Mouse (Mus musculus): ENCODE data around the gene Stk10. TPM values are rescaled to one million over a fixed set of nuclear protein-coding genes. Genes with fewer than 3 reads are reported as not detected.
A peak's percentile ranks its signal among the peaks of the same experiment; 100 is the strongest.

Gene Stk10
- polyA plus RNA-seq, 1 experiment from 2014 or later: 2.3 TPM

DNA sequence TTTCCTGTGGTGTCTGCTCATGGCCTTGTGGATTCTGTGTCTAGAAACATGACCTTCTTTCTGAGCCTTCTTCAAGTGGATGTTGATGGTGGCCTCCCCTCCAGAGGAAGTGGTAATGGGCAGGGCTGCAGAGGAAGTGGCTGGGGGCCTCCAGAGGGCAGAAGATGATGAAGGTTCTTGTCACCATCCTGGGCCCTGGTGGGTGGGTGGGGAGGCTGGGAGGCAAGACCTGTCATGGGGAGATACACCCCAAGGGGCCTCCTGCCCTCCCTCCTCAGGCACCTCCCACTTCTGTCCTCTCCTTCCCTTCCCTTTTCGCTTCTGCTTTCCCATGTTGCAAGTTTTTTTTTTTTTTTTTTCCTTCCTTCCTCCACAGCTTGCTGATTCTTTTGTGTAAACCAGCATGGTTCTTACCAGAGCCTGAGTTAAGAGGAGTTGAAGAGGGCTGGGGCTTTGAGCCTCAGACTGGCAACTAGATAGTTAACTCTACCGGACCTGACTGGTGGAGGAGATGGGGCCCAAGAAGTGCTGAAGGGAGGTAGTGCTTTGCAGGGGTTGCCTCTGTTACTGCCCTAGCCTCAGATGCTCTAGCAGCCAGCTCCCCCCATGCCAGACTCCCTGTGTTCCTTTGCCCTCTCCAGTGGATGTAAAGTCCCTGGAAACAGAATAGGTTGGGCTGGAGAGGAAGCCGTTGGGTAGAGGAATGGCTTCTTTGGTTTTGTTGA lies 9.7 kb downstream of the Stk10 start:
- H3K9ac ChIP-seq (ENCODE audit: low read depth, low read length): no peak overlapping the region
- no peak overlapping the region for H3K4me3 ChIP-seq (ENCODE audit: low read depth, low read length)
- no peak for DNase-seq (ENCODE audit: low spot score)
- no peak overlapping the region for H3K4me2 ChIP-seq (replicated peaks; ENCODE audit: low read depth, low read length)
- ATAC-seq (ENCODE audit: low FRiP score): no peak
- H3K27me3 ChIP-seq (ENCODE audit: control insufficient read depth, insufficient read depth, low read length): no peaks in the 10 kb centered on the region; the same call in 1 of the 2 replicates
- no peak overlapping the region for H3K27ac ChIP-seq (ENCODE audit: low read depth, low read length)
- H3K4me1 ChIP-seq (replicated peaks; ENCODE audit: control insufficient read depth, insufficient read depth, low read length): peaks cover 2% of the 10 kb centered on the region
- no peaks in the 10 kb centered on the region for H3K9me3 ChIP-seq (ENCODE audit: control insufficient read depth, low read length)
- no peaks in the 10 kb centered on the region for H3K36me3 ChIP-seq (ENCODE audit: control insufficient read depth, insufficient read depth, low read length)
- 50% methylated on average over 3 of the region's 3 CpGs for WGBS

DNA sequence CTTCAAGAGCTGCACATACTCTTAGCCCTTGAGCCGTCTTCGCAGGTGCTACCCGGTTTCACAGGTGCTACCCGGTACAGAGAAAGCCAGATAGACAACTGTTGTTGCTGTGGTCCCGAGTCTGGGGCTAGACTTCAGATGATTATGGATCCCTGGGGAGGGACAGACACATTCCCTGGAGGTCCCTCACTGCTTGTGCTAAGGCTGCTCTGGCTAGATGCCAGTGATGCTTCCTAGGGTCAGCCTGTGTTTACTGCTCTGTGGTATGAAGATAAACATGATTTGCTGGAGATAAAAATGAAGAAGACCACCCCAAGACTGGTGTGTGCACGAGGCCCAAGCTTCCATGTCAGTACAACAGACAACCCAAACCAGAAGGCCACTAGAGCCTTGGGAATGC lies 10.9 kb downstream of the Stk10 start:
- Histone ChIP-seq H3K27me3 (ENCODE audit: control insufficient read depth, insufficient read depth, low read length) (no peaks in the 10 kb centered on the region; the same call in 1 of the 2 replicates), H3K9me3 (ENCODE audit: control insufficient read depth, low read length) (no peaks in the 10 kb centered on the region), H3K36me3 (ENCODE audit: control insufficient read depth, insufficient read depth, low read length) (no peaks in the 10 kb centered on the region), H3K4me2 (replicated peaks; ENCODE audit: low read depth, low read length) (no peak overlapping the region), H3K4me3 (ENCODE audit: low read depth, low read length) (no peak overlapping the region), H3K27ac (ENCODE audit: low read depth, low read length) (no peak overlapping the region), H3K4me1 (replicated peaks; ENCODE audit: control insufficient read depth, insufficient read depth, low read length) (no peaks in the 10 kb centered on the region), H3K9ac (ENCODE audit: low read depth, low read length) (no peak overlapping the region)
- ATAC-seq (ENCODE audit: low FRiP score): no peak
- no peak for DNase-seq (ENCODE audit: low spot score)
- 87% methylated on average over 6 of the region's 6 CpGs for WGBS

- DNase-seq (ENCODE audit: low spot score) (no peak), ATAC-seq (ENCODE audit: low FRiP score) (no peak)
- Histone ChIP-seq H3K9ac (ENCODE audit: low read depth, low read length) (no peak overlapping the region), H3K36me3 (ENCODE audit: control insufficient read depth, insufficient read depth, low read length) (no peaks in the 10 kb centered on the region), H3K9me3 (ENCODE audit: control insufficient read depth, low read length) (no peaks in the 10 kb centered on the region), H3K27me3 (ENCODE audit: control insufficient read depth, insufficient read depth, low read length) (no peaks in the 10 kb centered on the region; the same call in 1 of the 2 replicates), H3K27ac (ENCODE audit: low read depth, low read length) (no peak overlapping the region), H3K4me1 (replicated peaks; ENCODE audit: control insufficient read depth, insufficient read depth, low read length) (no peaks in the 10 kb centered on the region; the same call in 1 of the 2 replicates), H3K4me2 (replicated peaks; ENCODE audit: low read depth, low read length) (no peak overlapping the region), H3K4me3 (ENCODE audit: low read depth, low read length) (no peak overlapping the region)
- WGBS: 96% methylated on average over 5 of the region's 5 CpGs
These were observed 11.4 kb downstream of the Stk10 start for GRCm38 (mm10) chr11:32544497-32544896.

GRCm38 (mm10) chr11:32545605-32546004 lies 12.5 kb downstream of the Stk10 start:
- H3K4me1 ChIP-seq (replicated peaks; ENCODE audit: control insufficient read depth, insufficient read depth, low read length): peaks cover 2% of the 10 kb centered on the region; the same call in 1 of the 2 replicates
- H3K4me3 ChIP-seq (ENCODE audit: low read depth, low read length): no peak overlapping the region
- no peak overlapping the region for H3K27ac ChIP-seq (ENCODE audit: low read depth, low read length)
- no peak overlapping the region for H3K4me2 ChIP-seq (replicated peaks; ENCODE audit: low read depth, low read length)
- DNase-seq (ENCODE audit: low spot score) (no peak), ATAC-seq (ENCODE audit: low FRiP score) (no peak)
- WGBS: 56% methylated on average over 12 of the region's 12 CpGs
- no peak overlapping the region for H3K9ac ChIP-seq (ENCODE audit: low read depth, low read length)
- H3K9me3 ChIP-seq (ENCODE audit: control insufficient read depth, low read length): no peaks in the 10 kb centered on the region
- H3K36me3 ChIP-seq (ENCODE audit: control insufficient read depth, insufficient read depth, low read length): no peaks in the 10 kb centered on the region
- no peaks in the 10 kb centered on the region for H3K27me3 ChIP-seq (ENCODE audit: control insufficient read depth, insufficient read depth, low read length)

- H3K9ac ChIP-seq (ENCODE audit: low read depth, low read length): no peak overlapping the region
- H3K9me3 ChIP-seq (ENCODE audit: control insufficient read depth, low read length): no peaks in the 10 kb centered on the region
- H3K4me1 ChIP-seq (replicated peaks; ENCODE audit: control insufficient read depth, insufficient read depth, low read length): peaks cover 2% of the 10 kb centered on the region; the same call in 1 of the 2 replicates
- H3K4me3 ChIP-seq (ENCODE audit: low read depth, low read length): no peak overlapping the region
- no peaks in the 10 kb centered on the region for H3K36me3 ChIP-seq (ENCODE audit: control insufficient read depth, insufficient read depth, low read length)
- DNase-seq (ENCODE audit: low spot score) (no peak), ATAC-seq (ENCODE audit: low FRiP score) (no peak)
- no peak overlapping the region for H3K4me2 ChIP-seq (replicated peaks; ENCODE audit: low read depth, low read length)
- 90% methylated on average over 5 of the region's 5 CpGs for WGBS
- no peaks in the 10 kb centered on the region for H3K27me3 ChIP-seq (ENCODE audit: control insufficient read depth, insufficient read depth, low read length)
- H3K27ac ChIP-seq (ENCODE audit: low read depth, low read length): no peak overlapping the region
These were observed 13.4 kb downstream of the Stk10 start for GRCm38 (mm10) chr11:32546483-32546882.

GRCm38 (mm10) chr11:32547391-32547947 lies 14.4 kb downstream of the Stk10 start:
- DNase-seq (ENCODE audit: low spot score) (no peak), ATAC-seq (ENCODE audit: low FRiP score) (no peak)
- H3K9ac ChIP-seq (ENCODE audit: low read depth, low read length): no peak overlapping the region
- H3K27ac ChIP-seq (ENCODE audit: low read depth, low read length): no peak overlapping the region
- no peak overlapping the region for H3K4me3 ChIP-seq (ENCODE audit: low read depth, low read length)
- peaks cover 5% of the 10 kb centered on the region for H3K4me1 ChIP-seq (replicated peaks; ENCODE audit: control insufficient read depth, insufficient read depth, low read length)
- H3K9me3 ChIP-seq (ENCODE audit: control insufficient read depth, low read length): no peaks in the 10 kb centered on the region
- no peak overlapping the region for H3K4me2 ChIP-seq (replicated peaks; ENCODE audit: low read depth, low read length)
- WGBS: 79% methylated on average over 10 of the region's 10 CpGs
- H3K36me3 ChIP-seq (ENCODE audit: control insufficient read depth, insufficient read depth, low read length): no peaks in the 10 kb centered on the region
- H3K27me3 ChIP-seq (ENCODE audit: control insufficient read depth, insufficient read depth, low read length): no peaks in the 10 kb centered on the region

DNA sequence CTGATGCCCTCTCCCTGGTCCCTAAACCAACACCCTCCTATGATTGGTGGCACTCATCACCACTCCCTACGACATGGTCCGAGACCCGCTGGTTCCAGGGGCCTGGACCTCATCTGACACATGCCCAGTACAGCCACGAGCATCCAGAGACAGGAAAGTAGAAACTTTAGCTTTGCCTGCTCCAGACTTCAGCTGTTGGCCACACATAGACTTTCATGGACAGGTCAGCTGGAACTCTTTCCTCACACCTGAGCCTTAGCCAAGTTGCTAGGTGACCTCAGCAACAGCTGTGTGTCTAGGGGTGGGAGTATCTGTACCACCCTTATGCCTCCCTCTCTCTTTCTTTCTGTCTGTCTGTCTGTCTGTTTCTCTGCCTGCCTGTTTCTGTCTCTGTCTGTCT lies 15.1 kb downstream of the Stk10 start:
- no peaks in the 10 kb centered on the region for H3K9me3 ChIP-seq (ENCODE audit: control insufficient read depth, low read length)
- ATAC-seq (ENCODE audit: low FRiP score) (no peak), DNase-seq (ENCODE audit: low spot score) (no peak)
- H3K27me3 ChIP-seq (ENCODE audit: control insufficient read depth, insufficient read depth, low read length): no peaks in the 10 kb centered on the region
- no peak overlapping the region for H3K4me2 ChIP-seq (replicated peaks; ENCODE audit: low read depth, low read length)
- H3K9ac ChIP-seq (ENCODE audit: low read depth, low read length): no peak overlapping the region
- H3K4me3 ChIP-seq (ENCODE audit: low read depth, low read length): no peak overlapping the region
- no peak overlapping the region for H3K27ac ChIP-seq (ENCODE audit: low read depth, low read length)
- WGBS: 84% methylated on average over 4 of the region's 4 CpGs
- H3K4me1 ChIP-seq (replicated peaks; ENCODE audit: control insufficient read depth, insufficient read depth, low read length): peaks cover 5% of the 10 kb centered on the region
- H3K36me3 ChIP-seq (ENCODE audit: control insufficient read depth, insufficient read depth, low read length): no peaks in the 10 kb centered on the region

- DNase-seq (ENCODE audit: low spot score) (no peak), ATAC-seq (ENCODE audit: low FRiP score) (no peak)
- H3K27me3 ChIP-seq (ENCODE audit: control insufficient read depth, insufficient read depth, low read length): no peaks in the 10 kb centered on the region
- no peaks in the 10 kb centered on the region for H3K9me3 ChIP-seq (ENCODE audit: control insufficient read depth, low read length)
- no peak overlapping the region for H3K27ac ChIP-seq (ENCODE audit: low read depth, low read length)
- H3K4me1 ChIP-seq (replicated peaks; ENCODE audit: control insufficient read depth, insufficient read depth, low read length): peaks cover 5% of the 10 kb centered on the region
- H3K4me2 ChIP-seq (replicated peaks; ENCODE audit: low read depth, low read length): no peak overlapping the region
- H3K36me3 ChIP-seq (ENCODE audit: control insufficient read depth, insufficient read depth, low read length): no peaks in the 10 kb centered on the region
- WGBS: 72% methylated on average over 6 of the region's 6 CpGs
- no peak overlapping the region for H3K9ac ChIP-seq (ENCODE audit: low read depth, low read length)
- H3K4me3 ChIP-seq (ENCODE audit: low read depth, low read length): no peak overlapping the region
These were observed 16.1 kb downstream of the Stk10 start for GRCm38 (mm10) chr11:32549236-32549635.

DNA sequence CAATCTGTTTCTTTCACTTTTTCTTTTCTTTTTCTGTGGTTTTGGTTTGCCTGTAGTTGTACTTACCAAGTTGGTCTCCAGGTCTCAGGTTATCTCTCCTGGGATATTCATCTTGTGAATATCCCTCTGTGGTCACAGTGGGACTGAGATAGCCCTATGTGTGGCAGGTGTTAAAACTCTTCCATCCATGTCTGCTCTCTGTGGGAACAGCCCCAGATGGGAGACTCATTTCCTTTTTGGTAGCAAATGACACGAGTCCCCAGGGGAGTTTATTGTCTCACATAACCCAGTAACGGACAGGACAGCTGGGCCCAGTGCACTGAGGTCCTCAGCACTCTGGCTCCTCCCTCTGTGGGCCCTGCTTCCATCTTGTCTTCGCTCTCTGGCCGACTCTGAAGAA lies 17.0 kb downstream of the Stk10 start:
- 47% methylated on average over 4 of the region's 4 CpGs for WGBS
- no peak overlapping the region for H3K9ac ChIP-seq (ENCODE audit: low read depth, low read length)
- peaks cover 5% of the 10 kb centered on the region for H3K4me1 ChIP-seq (replicated peaks; ENCODE audit: control insufficient read depth, insufficient read depth, low read length)
- H3K27me3 ChIP-seq (ENCODE audit: control insufficient read depth, insufficient read depth, low read length): no peaks in the 10 kb centered on the region
- H3K4me2 ChIP-seq (replicated peaks; ENCODE audit: low read depth, low read length): no peak overlapping the region
- no peaks in the 10 kb centered on the region for H3K9me3 ChIP-seq (ENCODE audit: control insufficient read depth, low read length)
- H3K4me3 ChIP-seq (ENCODE audit: low read depth, low read length): no peak overlapping the region
- DNase-seq (ENCODE audit: low spot score) (peak; percentile 61), ATAC-seq (ENCODE audit: low FRiP score) (peak; percentile 69)
- no peaks in the 10 kb centered on the region for H3K36me3 ChIP-seq (ENCODE audit: control insufficient read depth, insufficient read depth, low read length)
- no peak overlapping the region for H3K27ac ChIP-seq (ENCODE audit: low read depth, low read length)
